Mouse (Mus musculus) embryonic facial prominence, embryonic 11.5 days (tissue): Measurements from ENCODE around the gene Sh2d5. TPM values are rescaled to one million over a fixed set of nuclear protein-coding genes. Genes with fewer than 3 reads are reported as not detected.

ENCODE experiments used
- ATAC-seq: fragments of 200-750 bp; cut with Nextera tagmentation; replicated peaks from 2 replicates; pipeline ENCODE4 v1.8.0; 2017; ENCODE audit warnings: low read depth; ENCODE audit not compliant: insufficient number of reproducible peaks, low FRiP score, low TSS enrichment
- DNase-seq: peaks from one replicate; pipeline ENCODE4 v3.0.0-alpha.2; 2015; ENCODE audit warnings: low spot score
- H3K27ac ChIP-seq: fragments of 300-500 bp; sonication (generic); replicated peaks from 2 replicates; pipeline ENCODE4 v1.5.1; 2014; ENCODE audit warnings: mild to moderate bottlenecking, low read depth, low read length, control low read depth
- H3K27me3 ChIP-seq: fragments of 300-500 bp; sonication (generic); 2 replicates; pipeline ENCODE4 v1.6.1; 2014; ENCODE audit warnings: mild to moderate bottlenecking, low read length, moderate library complexity, mixed read lengths; ENCODE audit not compliant: control insufficient read depth, insufficient read depth
- H3K36me3 ChIP-seq: fragments of 300-500 bp; sonication (generic); replicated peaks from 2 replicates; pipeline ENCODE4 v1.6.1; 2014; ENCODE audit warnings: low read depth, mild to moderate bottlenecking, low read length, moderate library complexity, mixed read lengths; ENCODE audit not compliant: control insufficient read depth, insufficient read depth
- H3K4me1 ChIP-seq: fragments of 300-500 bp; sonication (generic); 2 replicates; pipeline ENCODE4 v1.6.1; 2014; ENCODE audit warnings: low read length, mixed read lengths; ENCODE audit not compliant: control insufficient read depth, insufficient read depth
- H3K4me2 ChIP-seq: fragments of 300-500 bp; sonication (generic); 2 replicates; pipeline ENCODE4 v1.6.1; 2014; ENCODE audit warnings: low read depth, mild to moderate bottlenecking, control low read depth, low read length, moderate library complexity
- H3K4me3 ChIP-seq: fragments of 300-500 bp; sonication (generic); 2 replicates; pipeline ENCODE4 v1.5.1; 2014; ENCODE audit warnings: low read depth, low read length, control low read depth
- H3K9ac ChIP-seq: fragments of 300-500 bp; sonication (generic); replicated peaks from 2 replicates; pipeline ENCODE4 v1.6.1; 2014; ENCODE audit warnings: mild to moderate bottlenecking, control low read depth, low read length
- H3K9me3 ChIP-seq: fragments of 300-500 bp; sonication (generic); replicated peaks from 2 replicates; pipeline ENCODE4 v1.6.1; 2016; ENCODE audit warnings: mild to moderate bottlenecking, low read length, inconsistent platforms, mixed read lengths; ENCODE audit not compliant: control insufficient read depth
- WGBS: fragments of 180-500 bp; shearing (Covaris S2); extraction: QIAGEN DNeasy Blood & Tissue Kit; methylation state at CpG from one replicate; pipeline ENCODE4 v1.1.7; 2014; 5-methylcytosine and 5-hydroxymethylcytosine counted together
- polyA plus RNA-seq: library from polyadenylated mRNA; unstranded; fragments of >200 nt; fragmentation: Nextera tagmentation; extraction: Ambion mirVana; gene quantifications from 2 replicates; pipeline ENCODE4 v1.2.1, GENCODE M21; 2014

Sh2d5 gene
- polyA plus RNA-seq, 1 experiment from 2014 or later = 1.2 TPM

DNA sequence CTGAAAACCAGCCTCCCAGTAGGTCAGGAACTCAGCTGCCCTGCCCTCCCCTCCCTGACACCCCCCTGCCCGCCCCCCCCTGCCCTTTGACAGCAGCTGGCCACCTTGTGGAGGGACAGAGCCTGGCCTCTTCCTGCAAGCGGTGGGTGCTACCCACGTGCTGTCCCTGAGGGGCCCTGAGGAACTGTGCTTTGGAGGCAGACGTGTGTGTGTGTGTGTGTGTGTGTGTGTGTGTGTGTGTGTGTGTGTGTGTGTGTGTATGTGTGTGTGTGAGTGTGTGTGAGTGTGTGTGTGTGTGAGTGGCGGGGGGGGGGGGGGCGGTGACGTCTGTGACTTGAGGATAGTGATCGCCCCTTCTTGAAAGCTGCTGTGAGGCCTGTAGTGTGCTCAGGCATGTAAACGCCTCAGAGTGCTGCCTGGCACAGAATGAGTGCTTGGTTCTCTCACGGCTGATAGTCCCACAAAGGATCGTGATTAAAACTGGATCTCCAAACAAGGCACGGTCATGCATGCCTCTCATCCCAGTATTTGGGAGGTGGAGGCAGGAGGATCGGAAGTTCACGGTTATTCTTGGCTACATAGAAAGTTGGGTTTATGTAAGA lies 43.8 kb downstream of the Sh2d5 start:
- DNase-seq (no peak), ATAC-seq (no peak)
- H3K4me3 ChIP-seq = no peak overlapping the region
- H3K4me2 ChIP-seq = no peak overlapping the region
- no peaks in the 10 kb centered on the region for H3K36me3 ChIP-seq
- H3K27ac ChIP-seq = no peak overlapping the region
- 79% methylated on average over 9 of the region's 14 CpGs for WGBS
- no peaks in the 10 kb centered on the region for H3K9me3 ChIP-seq
- no peak overlapping the region for H3K9ac ChIP-seq
- no peaks in the 10 kb centered on the region for H3K27me3 ChIP-seq
- no peaks in the 10 kb centered on the region for H3K4me1 ChIP-seq

DNA sequence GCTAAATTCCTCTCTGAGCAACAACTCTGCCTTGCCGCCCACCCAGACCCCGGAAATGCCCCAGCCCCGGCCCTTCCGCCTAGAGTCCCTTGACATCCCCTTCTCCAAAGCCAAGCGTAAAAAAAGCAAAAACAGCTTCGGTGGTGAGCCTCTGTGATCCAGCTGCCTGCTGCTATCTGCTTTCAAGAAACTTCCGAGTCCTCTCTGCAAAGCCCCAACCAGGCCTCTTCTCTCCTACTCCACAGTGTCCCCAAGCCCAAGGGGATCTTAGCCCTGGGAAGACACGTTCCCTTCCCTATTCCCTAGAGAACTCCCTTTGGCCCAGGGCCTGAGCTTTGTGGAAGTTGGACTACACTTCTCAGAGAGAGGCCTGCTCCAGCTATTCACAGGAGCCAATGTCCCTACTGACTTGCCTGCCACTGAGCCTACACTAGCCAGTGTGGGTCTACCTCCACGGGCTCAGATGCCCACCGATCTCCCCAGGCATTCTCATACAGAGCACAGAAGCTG lies 51.1 kb downstream of the Sh2d5 start:
- H3K27ac ChIP-seq = no peak overlapping the region
- 89% methylated on average over 10 of the region's 10 CpGs for WGBS
- no peak overlapping the region for H3K9ac ChIP-seq
- no peak overlapping the region for H3K4me2 ChIP-seq
- DNase-seq (no peak), ATAC-seq (no peak)
- no peak overlapping the region for H3K4me3 ChIP-seq
- H3K9me3 ChIP-seq = no peaks in the 10 kb centered on the region
- no peaks in the 10 kb centered on the region for H3K36me3 ChIP-seq
- peaks cover 4% of the 10 kb centered on the region; the same call in 1 of the 2 replicates for H3K4me1 ChIP-seq
- H3K27me3 ChIP-seq = no peaks in the 10 kb centered on the region

DNA sequence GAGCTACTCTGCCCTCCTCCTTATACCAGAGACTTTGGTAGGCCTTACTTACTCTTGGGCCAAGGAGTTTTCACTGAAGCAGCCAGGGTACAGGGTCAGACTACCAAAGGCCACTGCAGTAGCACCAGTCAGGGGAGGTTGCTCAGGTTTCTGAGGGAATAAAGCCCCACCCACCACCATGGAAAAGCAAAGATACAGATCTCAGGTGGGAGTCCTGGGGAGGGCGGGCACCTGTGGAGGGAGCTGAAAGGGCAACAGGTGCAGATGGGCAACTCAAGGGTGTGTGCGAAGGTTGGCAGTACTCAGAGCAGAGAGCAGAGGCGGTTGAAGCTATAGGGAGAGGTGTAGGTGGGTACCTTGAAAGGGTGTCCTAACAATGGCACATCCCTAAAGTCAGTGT lies 52.8 kb downstream of the Sh2d5 start:
- no peaks in the 10 kb centered on the region for H3K27me3 ChIP-seq
- ATAC-seq (no peak), DNase-seq (no peak)
- no peak overlapping the region for H3K9ac ChIP-seq
- H3K27ac ChIP-seq = no peak overlapping the region
- no peaks in the 10 kb centered on the region for H3K9me3 ChIP-seq
- 95% methylated on average over 3 of the region's 3 CpGs for whole genome bisulfite sequencing
- no peak overlapping the region for H3K4me3 ChIP-seq
- no peaks in the 10 kb centered on the region for H3K36me3 ChIP-seq
- H3K4me1 ChIP-seq = peaks cover 4% of the 10 kb centered on the region; the same call in 1 of the 2 replicates
- no peak overlapping the region for H3K4me2 ChIP-seq

DNA sequence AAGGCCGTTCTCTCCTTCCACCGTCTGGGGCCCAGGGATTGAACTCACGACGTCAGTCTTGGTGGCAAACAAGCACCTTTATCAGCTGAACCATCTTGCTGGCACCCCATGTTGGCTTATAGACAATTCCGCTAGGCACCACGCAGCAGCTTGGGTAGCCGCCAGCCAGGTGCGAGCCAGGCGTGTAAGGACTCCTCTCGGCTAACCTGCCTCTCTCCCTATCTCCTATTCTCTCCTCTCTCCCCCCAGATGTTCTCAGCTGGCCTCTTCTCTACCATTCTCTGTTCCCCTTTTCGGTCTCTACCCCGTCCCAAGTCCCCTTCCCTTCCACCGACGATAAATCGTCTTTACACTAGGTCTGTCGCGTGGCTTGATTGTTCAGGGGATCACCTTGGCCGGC lies 53.5 kb downstream of the Sh2d5 start:
- WGBS = 16% methylated on average over 18 of the region's 18 CpGs
- no peak for ATAC-seq
- H3K27me3 ChIP-seq = no peaks in the 10 kb centered on the region

DNA sequence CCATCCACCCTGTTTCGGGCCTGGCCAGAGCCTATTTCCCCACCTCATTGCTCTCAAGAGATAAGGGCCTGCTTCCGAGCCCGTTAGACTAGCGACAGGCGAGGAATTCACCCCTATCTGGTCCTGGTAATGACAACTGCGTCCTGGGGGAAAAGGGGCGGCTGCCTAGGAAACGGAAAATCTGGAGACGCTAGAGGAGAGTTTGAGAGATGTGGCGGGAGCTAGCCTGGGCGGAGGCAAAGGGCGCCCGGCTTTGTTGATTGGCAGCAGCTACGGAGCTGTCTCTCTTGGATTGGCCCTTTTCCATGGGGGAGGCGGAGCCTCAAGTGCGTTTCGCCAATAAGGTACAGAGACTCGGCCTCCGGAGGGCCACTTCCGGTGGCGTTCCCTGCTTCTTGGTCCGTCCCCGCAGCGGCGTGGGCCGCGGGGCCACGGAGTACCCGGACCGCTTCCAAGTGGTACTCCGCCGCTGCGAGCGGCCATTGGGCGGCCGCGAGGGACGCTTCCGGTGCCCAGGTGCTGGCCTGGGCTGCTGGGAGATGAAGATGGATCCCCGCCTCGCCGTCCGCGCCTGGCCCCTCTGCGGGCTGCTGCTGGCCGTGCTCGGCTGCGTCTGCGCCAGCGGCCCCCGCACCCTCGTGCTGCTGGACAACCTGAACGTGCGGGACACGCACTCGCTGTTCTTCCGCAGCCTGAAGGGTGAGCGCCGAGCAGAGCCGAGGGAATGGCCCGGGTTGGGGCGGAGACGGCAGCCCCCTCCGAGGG lies 54.3 kb downstream of the Sh2d5 start, which contains the start of gene Ddost:
TSS of gene Ddost (plus strand) at position 391 of the 765 bp plus-strand sequence.
- Histone ChIP-seq H3K4me3 (peak within 1 kb of the TSS; percentile 96), H3K4me2 (peak within 1 kb of the TSS; percentile 89), H3K27me3 (no peaks in the 10 kb centered on the region), H3K27ac (peak within 1 kb of the TSS; percentile 38; the same call in 1 of the 2 replicates), H3K4me1 (peaks cover 4% of the 10 kb centered on the region; the same call in 1 of the 2 replicates), H3K9me3 (no peaks in the 10 kb centered on the region), H3K36me3 (no peaks in the 10 kb centered on the region), H3K9ac (peak within 1 kb of the TSS; percentile 92)
- ATAC-seq = peak; percentile 99
- peak; percentile 99 for DNase-seq
- under 1% methylated on average over 64 of the region's 64 CpGs for WGBS

More for the DNA sequence above, 53.5 kb downstream of the Sh2d5 start:
- H3K4me1 ChIP-seq = peaks cover 4% of the 10 kb centered on the region; the same call in 1 of the 2 replicates
- H3K4me3 ChIP-seq = peak overlapping the region; percentile 40
- H3K9me3 ChIP-seq = no peaks in the 10 kb centered on the region
- H3K27ac ChIP-seq = 0 out of 2 replicates have a peak overlapping the region, but pooled peaks have one; percentile 10
- no peak for DNase-seq
- H3K9ac ChIP-seq = peak overlapping the region; percentile 80
- peak overlapping the region; percentile 89 for H3K4me2 ChIP-seq
- no peaks in the 10 kb centered on the region for H3K36me3 ChIP-seq

DNA sequence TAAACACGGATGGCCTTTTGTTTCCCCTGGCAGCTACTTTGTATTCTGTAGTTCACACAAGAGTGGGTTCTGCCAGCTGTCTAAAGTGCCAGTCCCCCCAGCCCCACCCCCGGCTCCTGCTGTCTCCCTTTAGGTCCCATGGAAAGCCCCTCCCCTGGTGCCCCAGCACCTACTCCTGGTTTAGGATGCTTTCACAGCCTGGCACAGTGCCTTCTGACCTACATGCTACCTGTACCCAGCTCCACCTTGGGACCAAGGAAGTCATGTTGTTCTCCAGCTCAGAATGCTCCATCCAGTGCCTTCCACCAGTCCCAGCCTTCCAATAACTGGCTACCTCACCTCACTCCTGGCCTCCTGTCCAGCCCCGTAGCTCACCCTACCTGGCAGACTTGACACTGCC lies 56.8 kb downstream of the Sh2d5 start:
- peaks cover 7% of the 10 kb centered on the region for H3K36me3 ChIP-seq
- H3K9me3 ChIP-seq = no peaks in the 10 kb centered on the region
- WGBS = 88% methylated on average over 3 of the region's 3 CpGs
- DNase-seq (no peak), ATAC-seq (no peak)
- no peak overlapping the region for H3K4me3 ChIP-seq
- H3K9ac ChIP-seq = no peak overlapping the region
- no peak overlapping the region for H3K4me2 ChIP-seq
- peaks cover 4% of the 10 kb centered on the region; the same call in 1 of the 2 replicates for H3K4me1 ChIP-seq
- no peak overlapping the region for H3K27ac ChIP-seq
- no peaks in the 10 kb centered on the region for H3K27me3 ChIP-seq

DNA sequence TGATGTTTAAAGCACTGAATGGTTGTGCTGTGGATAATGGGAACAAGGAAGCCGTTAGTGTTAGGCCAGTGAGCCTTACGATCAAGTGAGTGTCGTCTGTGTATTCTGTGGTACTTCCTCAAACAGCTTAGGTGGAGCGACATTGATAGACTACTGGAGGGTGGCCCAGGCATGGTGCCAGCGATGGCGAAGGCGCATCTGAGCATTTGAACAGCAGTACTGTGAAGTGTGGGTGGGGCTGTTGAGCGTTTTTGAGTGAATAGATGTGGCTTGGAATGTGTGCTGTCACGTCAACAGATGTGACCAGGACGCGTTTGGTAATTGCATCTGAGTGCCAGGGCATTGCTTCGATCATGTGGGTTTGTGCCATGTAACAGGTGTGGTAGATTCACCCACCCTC lies 57.5 kb downstream of the Sh2d5 start:
- no peak for ATAC-seq

More for the DNA sequence above, 57.5 kb downstream of the Sh2d5 start:
- Histone ChIP-seq H3K36me3 (peaks cover 7% of the 10 kb centered on the region), H3K27me3 (no peaks in the 10 kb centered on the region), H3K4me3 (no peak overlapping the region), H3K27ac (no peak overlapping the region), H3K9ac (no peak overlapping the region), H3K4me1 (peaks cover 4% of the 10 kb centered on the region; the same call in 1 of the 2 replicates), H3K9me3 (no peaks in the 10 kb centered on the region), H3K4me2 (no peak overlapping the region)
- DNase-seq = no peak
- WGBS = 95% methylated on average over 12 of the region's 12 CpGs
